Mouse (Mus musculus): ENCODE results near the gene 4930505A04Rik. TPM values are rescaled to one million over a fixed set of nuclear protein-coding genes. Genes with fewer than 3 reads are reported as not detected.

The 4930505A04Rik gene
- polyA plus RNA-seq, 2 experiments from 2014 or later = not detected

Other genes with a start within 250 kb of the 4930505A04Rik start
- gene Sptbn1, start 203.7 kb downstream of the 4930505A04Rik start, polyA plus RNA-seq (2017; shearing (Covaris generic)) = 10 to 100 TPM; 96.3 to 98.1 TPM
- gene Acyp2, start 177.8 kb upstream of the 4930505A04Rik start, polyA plus RNA-seq (2017; shearing (Covaris generic)) = 1 to 10 TPM; 1.0 to 1.5 TPM